Mouse (Mus musculus) 416B (cell line): ENCODE data around the gene Anks1b.

ENCODE experiments used
- DNase-seq: peaks from one replicate; pipeline ENCODE4 v3.0.0; 2011; ENCODE audit warnings: low read depth

The Anks1b gene

DNA sequence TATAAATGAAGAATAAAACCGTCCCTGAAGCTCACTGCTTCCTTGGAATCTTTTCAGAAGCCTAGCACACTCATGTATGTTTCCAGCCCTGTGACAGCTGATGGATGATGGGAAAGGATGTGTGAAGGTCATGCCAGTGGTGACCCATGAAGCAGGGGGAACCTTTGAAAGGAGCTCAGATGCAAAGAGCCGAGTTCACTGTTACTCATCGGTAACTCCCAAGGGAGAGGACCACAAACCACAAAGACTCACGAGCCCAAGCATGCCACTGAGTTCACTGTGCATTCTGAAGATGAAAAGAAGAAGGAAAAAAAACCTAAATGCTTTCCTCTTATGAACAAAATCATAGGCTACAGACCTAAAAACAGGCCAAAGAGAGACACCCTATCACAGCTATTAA, 859.5 kb downstream of the Anks1b start:
- peak; percentile 20 for DNase-seq

DNA sequence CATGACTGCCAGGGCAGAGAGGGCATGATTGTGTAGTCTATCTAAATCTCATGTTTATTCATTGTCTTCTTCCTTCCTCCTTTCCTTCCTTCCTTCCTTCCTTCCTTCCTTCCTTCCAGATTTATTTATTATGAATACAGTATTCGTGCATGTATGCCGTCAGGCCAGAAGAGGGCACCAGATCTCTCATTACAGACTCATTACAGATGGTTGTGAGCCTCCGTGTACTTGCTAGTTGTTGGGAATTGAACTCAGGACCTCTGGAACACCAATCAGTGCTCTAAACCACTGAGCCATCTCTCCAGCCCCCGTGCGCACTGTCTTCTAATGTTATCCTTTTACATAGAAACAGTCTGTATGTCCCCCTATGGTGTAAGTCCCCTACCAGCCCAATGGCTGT, 860.3 kb downstream of the Anks1b start:
- DNase-seq, result peak; percentile 47

DNA sequence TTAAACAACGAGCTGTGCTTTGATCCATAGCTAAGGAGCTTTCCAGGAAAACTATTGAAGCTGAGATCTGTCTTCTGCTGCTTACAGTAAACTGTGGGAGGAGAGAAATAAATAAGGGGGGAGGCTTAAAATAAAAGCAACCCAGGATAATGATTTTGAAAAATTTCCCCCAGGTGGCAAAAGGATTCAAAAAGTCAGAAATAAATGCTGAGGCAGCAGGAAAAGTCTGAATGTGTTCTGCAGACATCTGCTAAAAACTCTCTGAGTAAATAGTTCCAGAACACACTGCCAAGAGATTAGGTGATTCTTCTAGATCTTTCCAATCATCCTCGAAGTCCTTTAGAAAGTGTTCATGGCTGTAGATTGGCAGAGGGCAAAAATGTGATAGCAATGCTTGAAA, 865.2 kb downstream of the Anks1b start:
- DNase-seq, result no peak

DNA sequence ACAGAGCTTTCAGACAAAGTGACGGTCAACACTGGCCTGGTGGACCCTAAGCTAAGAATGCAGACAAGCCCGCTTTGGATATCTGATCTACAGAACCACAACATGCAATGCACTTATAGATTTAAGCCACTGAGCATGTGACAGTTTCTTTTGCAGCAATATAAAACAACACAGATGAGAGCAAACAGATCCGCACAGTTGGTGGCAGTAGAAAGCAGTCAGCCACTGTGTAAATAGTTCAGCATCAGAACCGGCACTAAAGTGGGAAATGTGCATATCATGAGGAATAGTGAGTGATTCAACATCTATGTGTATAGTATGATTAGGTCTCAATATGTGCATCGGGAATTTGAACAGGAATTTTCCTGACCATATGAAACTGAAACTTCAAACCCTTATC, 867.6 kb downstream of the Anks1b start:
- no peak for DNase-seq

DNA sequence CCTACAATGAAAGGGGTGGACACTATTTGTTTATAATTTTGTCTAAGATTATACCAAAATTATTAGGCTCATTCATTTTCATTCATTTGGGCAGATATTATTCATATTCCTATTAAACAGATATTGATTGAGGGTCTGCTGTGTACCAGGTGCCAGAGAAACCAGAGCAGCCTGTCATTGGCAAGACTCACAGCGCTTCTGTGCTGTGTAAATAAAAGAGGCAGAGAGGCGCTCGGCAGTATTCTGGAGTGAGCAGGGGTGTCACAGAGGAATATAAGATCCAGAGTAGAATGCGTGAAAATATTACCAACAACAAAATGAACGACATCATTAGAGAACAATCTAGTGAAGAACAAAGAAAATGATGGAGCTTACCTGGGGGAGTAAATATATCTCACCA, 878.6 kb downstream of the Anks1b start:
- no peak for DNase-seq

DNA sequence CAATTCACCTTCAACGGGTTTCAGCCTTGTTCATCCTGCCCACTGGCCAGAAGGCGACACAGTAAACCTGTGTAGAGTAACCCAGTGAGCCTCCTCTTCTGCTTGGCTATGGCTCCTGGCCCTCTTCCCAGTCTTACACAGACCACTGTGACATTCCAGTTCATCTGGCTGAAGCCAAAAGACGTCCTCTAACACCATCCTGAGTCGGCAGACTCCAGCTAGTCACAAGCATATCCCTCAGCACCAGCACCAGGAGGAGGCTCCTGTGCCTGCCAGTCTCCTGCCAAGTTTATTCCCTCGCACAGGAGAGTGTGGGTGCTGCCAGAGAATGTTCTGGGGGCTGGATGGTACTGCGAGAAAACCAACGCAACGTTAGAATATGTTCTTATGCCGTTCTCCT, 879.8 kb downstream of the Anks1b start:
- DNase-seq, result no peak

DNA sequence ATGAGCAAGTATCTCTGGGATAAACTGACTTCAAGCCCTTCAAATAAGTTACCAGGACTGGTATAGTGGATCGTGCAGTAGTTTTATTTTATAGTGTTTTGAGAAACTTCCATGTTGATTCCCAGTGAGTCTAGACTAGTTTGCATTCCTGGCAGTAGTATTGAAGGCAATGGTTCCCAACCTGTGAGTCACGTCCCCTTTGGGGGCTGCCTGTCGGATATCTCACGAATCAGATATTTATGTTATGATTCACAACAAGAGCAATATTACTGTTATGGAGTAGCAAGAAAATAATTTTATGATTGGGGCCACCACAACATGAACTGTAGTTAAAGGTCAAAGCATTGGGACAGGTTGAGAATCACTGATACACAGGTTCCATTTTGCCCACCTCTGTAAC, 884.5 kb downstream of the Anks1b start:
- DNase-seq, result no peak

DNA sequence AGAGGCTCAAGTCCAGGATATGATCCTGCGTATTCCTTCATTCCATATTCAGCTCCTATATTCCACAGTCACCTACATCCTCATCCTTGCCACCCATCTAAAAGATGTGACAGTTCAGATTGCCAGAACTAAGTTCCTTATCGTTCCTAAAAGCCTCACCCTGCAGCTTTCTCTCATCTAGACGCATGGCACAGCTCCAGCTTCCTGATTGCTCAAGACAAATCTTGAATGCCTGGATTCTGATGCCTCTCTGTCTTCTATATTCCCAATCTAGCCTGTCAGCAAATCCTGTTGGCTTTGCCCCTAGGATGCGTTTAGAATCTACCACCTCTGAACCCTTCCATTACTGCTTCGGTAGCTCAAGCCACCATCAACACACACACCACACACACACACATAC, 886.6 kb downstream of the Anks1b start:
- DNase-seq, result no peak

DNA sequence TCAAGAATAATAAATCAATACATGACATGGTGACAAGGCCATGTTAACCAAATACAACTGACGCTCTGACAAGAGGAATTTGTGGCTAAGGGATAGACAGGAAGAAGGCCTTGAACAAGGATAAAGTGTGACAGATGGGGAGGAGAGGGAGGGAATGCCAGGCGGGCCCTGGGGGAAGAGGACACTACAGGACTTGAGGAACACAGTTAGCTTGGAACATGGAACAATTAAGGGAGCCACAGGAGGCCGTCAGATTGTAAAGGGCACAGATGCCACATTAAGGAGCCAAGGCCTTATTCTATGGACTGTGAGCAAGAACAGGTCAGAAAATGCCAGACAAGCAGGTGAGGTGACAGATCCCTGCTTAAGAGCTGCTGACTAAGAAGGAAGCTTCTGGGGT, 893.0 kb downstream of the Anks1b start:
- DNase-seq, result no peak

DNA sequence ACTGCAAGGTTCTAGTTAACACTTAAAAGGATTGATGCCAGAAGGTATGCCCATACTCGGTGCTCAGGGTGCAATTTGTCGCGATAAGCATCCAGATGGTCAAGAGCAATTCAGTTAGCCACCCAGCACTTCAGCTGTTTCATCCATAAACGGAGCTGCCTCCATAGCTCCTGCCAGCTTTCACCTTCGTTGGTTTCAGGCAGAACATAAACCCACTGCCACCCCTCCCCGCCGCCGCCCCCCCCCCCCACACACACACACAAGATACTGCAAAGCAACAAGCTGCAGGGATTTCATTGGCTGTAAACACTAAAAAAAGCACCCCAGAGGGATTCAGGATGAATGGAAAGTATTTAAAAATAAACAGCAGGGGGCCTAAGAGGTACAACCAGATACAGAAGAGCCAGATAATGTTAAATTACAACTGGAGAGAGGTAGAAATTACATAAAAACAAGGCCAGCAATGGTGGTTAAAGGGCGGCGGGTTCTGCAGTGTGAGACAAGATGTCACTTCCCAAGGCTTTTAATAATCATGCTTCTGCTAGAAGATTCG, 897.2 kb downstream of the Anks1b start:
- DNase-seq, result no peak

DNA sequence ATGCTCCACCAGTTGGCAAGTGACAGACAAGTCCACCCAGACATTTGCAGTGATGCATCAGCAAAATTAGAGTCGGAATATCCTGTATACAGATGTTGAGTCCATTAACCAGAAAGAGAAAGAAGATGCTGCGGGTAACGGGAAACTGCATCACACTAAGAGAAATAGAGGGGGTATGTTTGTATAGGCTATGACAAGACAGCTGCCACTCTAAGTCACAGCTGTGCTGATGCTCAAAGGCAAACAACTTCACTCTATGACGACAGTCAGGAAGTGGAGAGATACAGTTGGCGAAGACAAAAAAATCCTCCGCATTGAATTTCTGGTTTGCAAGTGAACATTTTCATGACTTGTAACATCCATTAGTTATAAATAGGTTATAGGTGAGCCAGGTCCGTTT, 897.7 kb downstream of the Anks1b start:
- no peak for DNase-seq

DNA sequence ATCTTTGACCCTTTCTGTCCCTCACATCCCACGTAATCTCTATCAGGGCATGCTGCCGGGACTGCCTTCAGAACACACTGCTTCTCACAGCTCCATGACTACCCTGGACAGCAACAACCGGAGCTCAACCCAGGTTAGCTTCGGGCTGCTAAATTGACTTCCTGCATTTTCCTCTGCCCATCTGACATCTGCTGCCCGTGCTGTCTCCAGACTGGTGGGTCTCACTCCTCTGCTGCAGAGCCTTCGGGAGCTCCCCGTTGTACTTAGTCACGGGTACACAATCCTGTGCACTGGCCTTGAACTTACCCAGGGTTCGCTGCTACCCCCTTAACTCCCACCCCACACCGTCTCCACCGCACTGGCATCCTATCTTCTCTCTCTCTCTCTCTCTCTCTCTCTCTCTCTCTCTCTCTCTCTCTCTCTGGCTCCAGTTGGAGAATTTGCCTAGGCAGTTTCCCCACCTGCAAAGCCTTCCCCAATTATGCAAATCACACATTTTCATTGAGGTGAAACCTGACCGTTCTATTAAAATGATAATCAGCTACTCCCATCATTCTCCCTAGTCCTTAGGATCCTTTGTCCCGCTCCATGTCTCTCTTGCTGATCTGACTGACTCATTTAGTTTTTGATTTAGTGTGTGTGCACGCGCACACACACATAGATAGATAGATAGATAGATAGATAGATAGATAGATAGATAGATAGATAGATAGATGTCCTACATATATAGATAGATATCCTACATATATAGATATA, 898.3 kb downstream of the Anks1b start:
- DNase-seq, result no peak

DNA sequence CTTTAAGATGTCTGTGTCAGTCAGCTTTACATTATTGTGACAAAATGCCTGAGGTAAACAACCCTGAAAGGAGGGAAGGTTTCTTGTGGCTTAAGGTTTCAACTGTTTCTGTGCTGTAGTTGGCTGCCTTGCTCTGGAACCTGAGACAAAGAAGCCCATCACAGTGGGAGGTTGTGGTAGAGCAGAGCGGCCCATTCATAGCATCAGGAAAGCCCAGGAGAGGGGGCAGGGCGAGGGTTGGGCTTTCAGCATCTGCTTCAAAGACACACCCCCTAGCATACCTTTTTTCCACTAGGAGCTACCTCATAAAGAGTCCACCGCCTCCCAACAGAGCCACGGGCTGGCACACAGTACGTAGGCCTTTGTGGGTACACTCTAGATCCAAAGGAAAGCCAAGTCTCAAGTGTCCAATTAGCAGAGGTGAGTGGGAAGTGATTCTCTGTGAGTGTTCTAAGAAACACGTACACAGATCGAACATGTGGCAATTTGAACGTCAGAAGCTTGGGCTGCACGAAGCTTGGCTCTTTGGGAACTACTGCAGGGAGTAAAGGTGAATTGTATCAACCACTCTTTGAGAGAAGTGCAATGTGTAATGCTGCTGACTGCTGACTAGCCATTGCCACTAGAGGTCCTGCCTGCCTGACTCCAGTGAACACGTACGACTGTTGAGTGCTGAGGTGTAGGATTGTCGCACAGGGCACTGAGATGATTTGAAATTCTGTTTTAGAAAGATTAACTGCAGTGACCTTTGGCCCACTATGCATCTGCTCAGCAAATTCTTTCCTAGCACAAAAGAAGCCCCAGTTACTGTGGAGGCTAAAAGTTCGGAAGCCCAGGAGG, 906.5 kb downstream of the Anks1b start:
- DNase-seq, result no peak

DNA sequence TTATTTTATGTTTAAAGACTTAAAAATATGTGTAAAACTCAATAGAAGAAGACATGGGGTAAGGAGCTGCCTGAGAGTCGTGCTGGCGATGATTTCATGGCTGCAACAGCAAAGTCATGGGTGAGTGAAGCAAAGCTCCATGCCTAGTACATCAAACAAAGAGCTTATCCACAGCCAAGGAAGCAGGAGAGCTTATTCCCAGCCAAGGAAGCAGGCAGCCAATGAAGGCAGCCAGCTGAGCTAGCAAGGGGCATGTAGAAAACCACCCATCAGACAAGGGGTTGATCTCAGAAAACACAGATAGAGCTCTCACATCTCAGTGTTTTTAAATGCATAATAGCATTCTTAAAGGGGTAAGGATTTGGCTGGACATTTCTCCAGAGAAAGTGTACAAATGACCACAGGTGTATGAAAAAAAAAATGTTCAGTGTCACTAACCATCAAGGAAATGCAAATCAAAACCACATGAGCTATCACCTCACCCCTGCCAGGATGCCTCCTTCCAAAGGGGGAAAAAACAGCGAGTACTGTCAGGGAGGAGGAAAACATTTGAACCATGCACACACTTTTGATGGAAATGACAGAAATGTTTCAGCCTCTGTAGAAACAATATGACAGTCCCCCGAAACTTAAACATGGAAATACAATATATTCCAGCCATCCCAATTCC, 911.8 kb downstream of the Anks1b start:
- no peak for DNase-seq

DNA sequence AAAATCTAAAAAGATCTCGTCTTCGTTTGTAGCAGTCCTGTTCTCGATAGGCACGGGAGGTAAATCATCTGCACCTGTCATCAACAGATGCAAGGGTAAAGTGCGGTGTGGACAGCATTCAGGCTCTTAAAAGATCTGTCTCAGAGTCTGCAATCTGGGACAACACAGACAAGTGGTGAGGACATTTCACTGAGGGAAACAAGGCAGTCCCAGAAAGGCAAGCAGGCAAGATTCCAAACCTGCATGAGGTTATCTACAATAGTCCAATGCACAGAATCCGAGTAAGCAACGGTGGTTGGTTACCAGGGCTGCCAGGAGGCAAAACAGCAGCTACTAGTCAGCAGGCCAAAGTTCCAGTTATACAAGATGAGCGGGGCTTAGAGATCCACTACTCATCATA, 912.4 kb downstream of the Anks1b start:
- no peak for DNase-seq

DNA sequence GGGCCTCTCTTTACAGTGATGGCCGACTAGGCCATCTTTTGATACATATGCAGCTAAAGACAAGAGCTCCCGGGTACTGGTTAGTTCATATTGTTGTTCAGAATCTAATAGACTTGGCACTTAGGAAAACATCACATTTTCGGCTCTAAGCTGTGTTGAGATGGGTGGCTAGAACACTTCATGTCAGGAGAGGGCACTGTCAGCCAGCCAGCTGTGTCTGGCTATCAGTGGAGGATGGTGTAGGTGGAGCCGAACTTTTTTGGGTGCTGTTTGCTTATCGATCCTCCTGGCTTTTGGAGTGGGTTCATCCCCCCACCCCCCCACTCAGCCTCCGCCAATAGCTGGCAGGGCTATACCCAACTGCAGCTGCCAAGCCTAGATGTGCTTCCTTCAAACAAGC, 929.8 kb downstream of the Anks1b start:
- DNase-seq, result no peak

DNA sequence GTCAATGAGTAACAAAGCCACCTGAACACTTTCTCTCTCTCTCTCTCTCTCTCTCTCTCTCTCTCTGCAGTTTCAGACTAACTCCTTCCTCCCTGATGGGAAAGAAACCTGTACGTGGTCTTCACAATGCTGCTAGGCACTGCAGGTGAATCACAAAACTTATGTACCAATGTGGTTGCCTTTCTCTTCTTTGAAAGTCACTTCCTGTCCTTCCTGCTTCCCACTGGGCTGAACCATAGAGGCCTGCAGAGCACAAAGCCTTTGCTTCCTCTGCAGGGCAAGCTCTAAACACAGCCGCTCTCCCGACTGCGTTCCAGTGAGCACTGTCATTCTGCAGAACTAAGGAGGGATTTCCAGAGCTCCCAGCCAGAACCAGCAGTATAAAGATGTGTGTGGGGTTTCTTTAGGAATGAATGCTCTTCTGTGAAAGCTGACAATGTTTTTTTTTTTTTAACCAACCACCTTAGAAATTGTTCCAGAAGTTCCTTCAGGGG, 931.3 kb downstream of the Anks1b start:
- DNase-seq, result no peak

DNA sequence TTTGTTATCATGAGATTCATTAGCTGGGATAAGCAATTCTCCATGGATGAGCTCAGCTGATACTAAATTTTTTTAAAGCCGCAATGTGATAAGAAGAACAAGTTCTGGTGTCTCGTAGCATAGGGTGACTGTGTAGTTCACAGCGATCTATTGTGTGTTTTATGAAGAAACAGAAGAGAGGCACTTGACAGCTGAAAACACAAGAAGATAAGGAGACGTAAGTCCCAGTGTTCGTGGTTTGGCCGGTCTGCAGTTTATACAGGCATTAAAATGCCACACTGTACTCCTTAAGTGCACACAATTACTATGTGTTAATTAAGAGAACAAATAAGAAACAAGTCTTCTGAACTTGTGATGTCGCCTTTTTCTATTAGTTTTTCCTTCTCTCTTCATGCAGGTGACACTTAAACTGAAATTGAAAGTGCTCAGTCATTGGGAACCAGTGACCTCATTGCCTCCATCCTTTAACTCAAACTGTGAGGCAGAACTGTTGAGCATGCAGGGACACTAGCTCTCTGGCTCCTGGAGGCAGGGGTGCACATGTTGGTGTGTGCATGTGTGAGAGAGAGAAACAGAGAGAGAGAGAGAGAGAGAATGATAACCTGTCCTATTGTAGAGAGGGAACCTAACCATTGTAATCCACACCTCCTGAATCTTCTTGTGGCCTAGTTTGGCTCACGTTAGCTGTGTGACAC, 935.5 kb downstream of the Anks1b start:
- no peak for DNase-seq

DNA sequence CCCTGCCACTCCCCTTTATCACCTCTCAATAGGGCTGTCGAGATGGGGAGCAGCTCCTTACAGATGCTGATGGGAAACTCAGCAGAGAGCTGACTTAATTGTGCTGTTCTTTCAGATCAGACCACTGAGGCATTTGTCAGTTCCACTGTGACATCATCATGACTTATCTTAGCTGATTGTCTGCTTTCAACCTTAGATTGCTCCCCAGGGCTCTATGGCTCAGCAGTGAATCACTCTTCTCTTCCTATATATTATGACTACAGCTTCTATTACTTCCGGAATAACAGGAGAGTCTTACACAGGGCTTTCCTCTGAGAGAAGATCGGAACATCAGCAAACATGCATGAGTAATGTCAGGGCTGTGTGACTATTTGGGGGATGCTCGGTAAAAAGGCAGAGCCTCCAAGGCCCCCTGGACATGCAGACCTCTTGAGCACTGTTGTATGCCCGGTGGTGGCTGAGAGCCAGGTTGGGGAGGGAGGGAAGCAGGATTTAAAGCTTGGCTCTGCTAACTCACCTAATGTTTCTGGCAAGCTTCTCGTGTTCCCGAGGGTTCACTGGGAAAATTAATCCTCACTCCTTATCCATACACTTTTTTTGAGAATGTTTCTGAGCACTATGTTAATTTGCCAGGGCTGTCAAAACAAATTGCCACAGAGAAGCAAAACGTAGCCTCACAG, 936.7 kb downstream of the Anks1b start:
- peak; percentile 6 for DNase-seq

DNA sequence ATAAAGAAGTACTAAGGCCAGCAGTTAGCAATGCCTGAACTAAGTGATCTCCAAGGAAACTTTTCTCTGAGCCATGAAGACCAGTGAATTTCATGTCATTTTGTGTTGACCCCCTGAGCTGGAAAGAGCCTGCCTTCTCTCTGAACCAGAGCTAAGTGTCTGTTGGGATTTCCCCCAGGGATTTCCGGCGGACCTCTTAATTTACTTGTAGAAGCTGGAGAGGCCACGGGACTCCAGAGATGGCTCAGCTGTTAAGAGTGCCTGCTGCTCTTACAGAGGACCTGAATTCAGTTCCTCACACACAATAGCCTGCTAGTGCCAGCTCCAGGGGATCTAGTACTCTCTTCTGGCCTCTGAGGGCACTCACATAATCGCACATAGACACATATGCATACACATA, 938.1 kb downstream of the Anks1b start:
- no peak for DNase-seq

DNA sequence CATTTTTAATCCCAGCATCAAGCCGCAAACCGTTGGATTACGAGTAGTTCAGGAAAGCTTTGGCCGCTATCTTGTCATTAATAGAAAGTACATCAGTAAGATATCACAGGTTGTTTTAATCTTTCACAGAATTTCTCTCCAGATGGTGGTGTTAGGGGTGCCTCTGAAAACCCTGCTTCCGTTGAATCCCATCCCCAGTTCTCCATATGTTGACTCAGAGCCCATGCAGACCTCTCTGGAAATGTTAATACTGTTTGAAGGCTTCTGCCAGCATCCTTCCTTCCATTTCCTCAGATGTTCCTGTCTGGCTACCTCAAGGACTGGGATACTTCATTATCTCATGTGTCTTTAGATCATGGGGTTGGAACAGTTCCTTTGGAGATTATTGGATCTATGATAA, 940.0 kb downstream of the Anks1b start:
- no peak for DNase-seq
